Mouse (Mus musculus) stomach, postnatal 0 days (tissue): ENCODE measurements at regions not wholly inside any gene's neighbourhood (a gene's known extent, or its start where the extent isn't known, plus 50 kb on each side); places are given as distances from the start of the nearest gene placed in this dataset.

Experiments used
- CTCF ChIP-seq: IDR thresholded peaks from 2 replicates; pipeline ENCODE4 v1.5.1; 2016; ENCODE audit warnings: antibody characterized with exemption, low read depth, mild to moderate bottlenecking, moderate library complexity
- EP300 ChIP-seq: optimal IDR thresholded peaks from 2 replicates; pipeline ENCODE3; 2016; ENCODE audit warnings: antibody characterized with exemption

DNA sequence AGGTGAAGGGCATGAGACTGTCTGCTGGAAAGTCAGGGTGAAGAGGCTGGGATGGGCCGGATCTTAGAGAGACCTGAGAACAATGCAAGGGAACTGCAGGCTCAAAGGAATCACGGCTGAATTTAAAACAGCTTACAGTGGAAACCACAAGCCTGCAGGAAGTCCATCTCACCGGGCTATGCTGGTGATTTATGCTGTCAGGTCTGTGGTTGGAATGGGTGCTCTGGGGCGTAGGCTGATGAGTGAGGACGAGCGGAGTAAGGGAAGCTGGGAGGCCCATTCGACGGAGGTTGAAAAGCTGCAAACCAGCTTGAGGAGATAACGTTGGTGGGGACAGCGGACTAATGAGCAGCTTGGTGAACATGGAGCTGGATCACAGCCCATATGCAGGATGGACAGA, 229.1 kb downstream of the Enc1 start:
- TF ChIP-seq CTCF (no peak), EP300 (no peak)
